Mouse (Mus musculus) hindbrain, embryonic 16.5 days (tissue): ENCODE results near the gene Eif3j1. TPM values are rescaled to one million over a fixed set of nuclear protein-coding genes. Genes with fewer than 3 reads are reported as not detected.

Source experiments
- ATAC-seq: fragments of 200-750 bp; cut with Nextera tagmentation; 2 replicates; pipeline ENCODE4 v1.8.0; 2017; ENCODE audit warnings: moderate TSS enrichment, moderate library complexity
- H3K27ac ChIP-seq: fragments of 300-500 bp; sonication (generic); 2 replicates; pipeline ENCODE4 v1.5.1; 2014; ENCODE audit warnings: low read depth, mild to moderate bottlenecking, control low read depth, low read length, moderate library complexity
- H3K27me3 ChIP-seq: fragments of 300-500 bp; sonication (generic); replicated peaks from 2 replicates; pipeline ENCODE4 v1.6.1; 2014; ENCODE audit warnings: low read length; ENCODE audit not compliant: control insufficient read depth, insufficient read depth
- H3K36me3 ChIP-seq: fragments of 300-500 bp; sonication (generic); 2 replicates; pipeline ENCODE4 v1.6.1; 2014; ENCODE audit warnings: mild to moderate bottlenecking, low read length, moderate library complexity, mixed read lengths; ENCODE audit not compliant: control insufficient read depth, insufficient read depth
- H3K4me1 ChIP-seq: fragments of 300-500 bp; sonication (generic); 2 replicates; pipeline ENCODE4 v1.6.1; 2014; ENCODE audit warnings: low read depth, low read length; ENCODE audit not compliant: control insufficient read depth, insufficient read depth
- H3K4me2 ChIP-seq: fragments of 300-500 bp; sonication (generic); 2 replicates; pipeline ENCODE4 v1.6.1; 2014; ENCODE audit warnings: mild to moderate bottlenecking, low read length, control low read depth, moderate library complexity
- H3K4me3 ChIP-seq: fragments of 300-500 bp; sonication (generic); 2 replicates; pipeline ENCODE4 v1.5.1; 2014; ENCODE audit warnings: mild to moderate bottlenecking, low read length, control low read depth, moderate library complexity
- H3K9ac ChIP-seq: fragments of 300-500 bp; sonication (generic); 2 replicates; pipeline ENCODE4 v1.6.1; 2014; ENCODE audit warnings: low read depth, mild to moderate bottlenecking, control low read depth, low read length, moderate library complexity
- H3K9me3 ChIP-seq: fragments of 300-500 bp; sonication (generic); 2 replicates; pipeline ENCODE4 v1.6.1; 2014; ENCODE audit warnings: mild to moderate bottlenecking, low read length, moderate library complexity; ENCODE audit not compliant: control insufficient read depth
- WGBS: fragments of 180-500 bp; shearing (Covaris S2); extraction: QIAGEN DNeasy Blood & Tissue Kit; methylation state at CpG from one replicate; pipeline ENCODE4 v1.1.7; 2014; 5-methylcytosine and 5-hydroxymethylcytosine counted together
- polyA plus RNA-seq: library from polyadenylated mRNA; unstranded; fragments of >200 nt; fragmentation: Nextera tagmentation; extraction: Ambion mirVana; gene quantifications from 2 replicates; pipeline ENCODE4 v1.2.1, GENCODE M21; 2015

Eif3j1 gene
- polyA plus RNA-seq, 1 experiment from 2014 or later = 9.6 TPM

DNA sequence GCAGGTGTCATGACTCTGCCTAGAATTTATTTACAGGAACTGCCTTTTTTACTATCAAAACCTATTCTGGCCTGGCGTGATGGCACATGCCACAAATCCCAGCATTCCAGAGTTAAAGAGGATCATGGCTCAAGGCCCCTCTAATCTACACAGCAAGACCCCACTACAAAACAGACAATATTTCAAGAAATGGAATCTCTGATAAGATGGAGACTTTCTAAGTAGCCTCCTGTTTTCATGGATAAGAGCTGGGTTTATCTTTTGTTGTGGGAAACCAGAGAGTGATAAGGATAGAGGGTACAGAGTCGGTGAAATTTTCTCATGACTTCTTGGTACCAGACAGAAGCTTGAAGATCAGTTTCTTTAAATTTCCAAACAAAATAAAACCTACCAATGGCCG, 7.7 kb downstream of the Eif3j1 start:
- Histone ChIP-seq H3K27me3 (no peaks in the 10 kb centered on the region), H3K9ac (no peak overlapping the region), H3K27ac (no peak overlapping the region), H3K4me3 (no peak overlapping the region), H3K4me2 (no peak overlapping the region), H3K4me1 (no peaks in the 10 kb centered on the region), H3K36me3 (no peaks in the 10 kb centered on the region; the same call in 1 of the 2 replicates), H3K9me3 (no peaks in the 10 kb centered on the region)
- WGBS = 92% methylated on average over 3 of the region's 3 CpGs
- no peak for ATAC-seq

DNA sequence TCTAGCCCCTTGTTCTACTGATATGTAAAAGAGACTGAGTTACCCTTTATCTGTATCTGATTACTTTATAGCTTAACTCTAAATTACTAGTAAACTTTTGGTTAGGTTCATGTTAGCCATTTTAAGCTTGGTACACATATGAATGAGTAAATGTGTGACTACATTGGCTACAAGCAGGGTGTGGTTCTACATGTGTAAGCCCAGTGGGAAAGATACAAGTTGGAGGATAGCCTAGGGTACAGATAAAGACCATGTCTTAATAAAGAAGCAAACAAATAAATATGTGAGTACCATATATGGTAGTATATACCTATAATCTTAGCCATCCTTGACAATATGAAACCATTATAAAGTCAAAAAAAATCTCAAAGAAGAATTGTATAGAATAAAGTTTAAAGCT, 15.6 kb downstream of the Eif3j1 start:
- H3K9me3 ChIP-seq = no peaks in the 10 kb centered on the region
- H3K4me1 ChIP-seq = no peaks in the 10 kb centered on the region
- H3K27ac ChIP-seq = no peak overlapping the region
- no peaks in the 10 kb centered on the region for H3K27me3 ChIP-seq
- 0 out of 2 replicates have a peak, but pooled peaks cover 4% of the 10 kb centered on the region for H3K36me3 ChIP-seq
- H3K9ac ChIP-seq = no peak overlapping the region
- H3K4me2 ChIP-seq = no peak overlapping the region
- no peak for ATAC-seq
- no peak overlapping the region for H3K4me3 ChIP-seq

DNA sequence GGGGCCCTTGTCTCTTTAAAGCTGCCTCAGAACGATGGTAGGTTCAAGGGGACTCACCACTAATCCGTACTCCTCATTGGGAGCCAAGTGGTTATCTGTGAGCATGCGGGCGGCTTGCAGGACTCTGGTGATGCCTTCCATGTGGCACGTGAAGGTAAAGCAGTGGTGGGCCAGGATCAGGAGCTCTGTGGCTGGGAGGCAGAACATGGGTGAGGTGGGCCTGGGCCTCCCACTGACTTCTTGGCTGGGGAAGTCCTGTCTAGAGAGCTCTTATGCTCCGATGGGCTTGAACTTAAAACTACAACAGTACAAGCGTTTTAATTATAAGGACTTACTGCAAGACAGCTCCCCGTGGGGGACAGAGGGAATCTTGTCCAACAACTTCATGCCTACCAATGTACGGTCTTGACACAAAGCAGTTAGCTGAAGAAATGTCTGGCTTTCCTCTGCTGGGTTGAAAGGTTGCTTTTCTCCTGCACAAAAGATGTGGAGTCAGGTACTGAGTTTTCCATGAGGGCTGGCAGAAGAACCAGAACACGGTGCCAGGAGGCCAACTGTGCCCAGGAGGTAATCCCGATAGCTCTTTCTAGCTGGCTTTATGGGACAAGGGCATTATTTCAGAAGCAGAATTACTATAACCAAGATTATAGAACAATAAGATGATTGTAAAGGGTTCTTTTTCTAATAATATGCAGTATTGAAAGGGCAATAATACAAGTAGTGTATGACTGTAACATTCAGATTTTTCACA, 31.2 kb downstream of the Eif3j1 start:
- Histone ChIP-seq H3K4me2 (no peak overlapping the region), H3K27ac (no peak overlapping the region), H3K4me1 (no peaks in the 10 kb centered on the region), H3K4me3 (no peak overlapping the region), H3K27me3 (no peaks in the 10 kb centered on the region), H3K9ac (no peak overlapping the region), H3K9me3 (no peaks in the 10 kb centered on the region), H3K36me3 (peaks cover 27% of the 10 kb centered on the region)
- WGBS = 86% methylated on average over 11 of the region's 11 CpGs
- ATAC-seq = peak; percentile 27; the same call in 1 of the 2 replicates

DNA sequence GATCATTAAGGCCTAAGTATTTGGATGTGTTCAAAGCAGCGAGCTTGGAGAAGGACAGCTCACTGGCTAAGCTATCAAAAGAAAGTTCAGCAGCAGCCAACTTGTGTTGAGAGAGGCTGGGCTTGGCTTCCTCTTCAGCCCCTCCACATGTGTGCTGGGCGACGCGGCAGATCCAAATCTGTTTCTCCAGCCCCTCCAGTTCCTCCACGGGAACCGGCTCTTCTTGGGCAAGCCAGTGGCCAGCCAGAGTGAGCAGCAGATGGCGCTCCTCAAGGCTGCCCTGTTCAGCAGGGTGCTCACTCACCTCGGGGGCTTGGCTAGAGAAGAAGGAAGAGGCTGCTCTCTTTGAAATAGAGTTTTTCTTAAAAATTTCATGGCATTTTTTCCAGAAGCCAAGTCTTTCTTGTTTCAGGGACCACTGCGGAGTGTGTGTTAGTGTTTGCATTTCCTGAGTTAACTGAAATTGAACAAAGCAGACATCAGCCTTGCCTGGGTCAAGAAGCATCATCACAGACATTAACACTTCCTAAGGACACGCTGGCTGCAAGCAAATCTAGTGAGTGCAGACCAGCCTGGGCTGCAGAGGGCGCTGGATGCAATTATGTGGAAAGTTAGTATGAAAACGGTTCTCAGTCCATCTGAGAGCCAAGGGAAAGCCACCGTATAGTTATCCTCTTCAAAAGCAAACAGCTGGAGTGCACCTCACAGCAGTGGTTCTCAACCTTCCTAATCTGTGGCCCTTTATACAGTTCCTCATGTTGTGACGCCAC, 37.0 kb downstream of the Eif3j1 start:
- H3K9ac ChIP-seq = no peak overlapping the region
- H3K9me3 ChIP-seq = no peaks in the 10 kb centered on the region
- H3K36me3 ChIP-seq = peaks cover 24% of the 10 kb centered on the region
- no peaks in the 10 kb centered on the region for H3K4me1 ChIP-seq
- ATAC-seq = no peak
- WGBS = 53% methylated on average over 14 of the region's 14 CpGs
- no peak overlapping the region for H3K4me2 ChIP-seq
- H3K27ac ChIP-seq = no peak overlapping the region
- H3K4me3 ChIP-seq = no peak overlapping the region
- H3K27me3 ChIP-seq = no peaks in the 10 kb centered on the region

DNA sequence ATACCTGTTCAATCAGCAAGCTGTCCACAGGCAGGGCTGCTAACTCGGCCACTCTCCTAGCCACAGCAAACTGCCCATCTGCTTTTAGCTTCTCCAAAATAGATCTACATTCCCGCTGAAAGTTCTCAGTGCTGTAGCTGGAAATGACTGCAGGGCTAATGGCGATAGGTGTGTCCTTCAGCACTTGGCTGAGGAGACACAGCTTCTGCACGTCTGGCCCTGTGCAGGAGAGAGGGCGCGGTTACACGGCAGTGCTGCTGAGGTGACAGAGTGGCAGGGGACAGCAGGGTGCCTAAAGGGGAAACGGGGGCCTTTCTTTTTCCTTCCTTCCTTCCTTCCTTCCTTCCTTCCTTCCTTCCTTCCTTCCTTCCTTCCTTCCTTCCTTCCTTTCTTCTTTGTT, 37.9 kb downstream of the Eif3j1 start:
- Histone ChIP-seq H3K36me3 (peaks cover 21% of the 10 kb centered on the region), H3K4me3 (no peak overlapping the region), H3K4me2 (no peak overlapping the region), H3K27ac (no peak overlapping the region), H3K9ac (no peak overlapping the region), H3K9me3 (no peaks in the 10 kb centered on the region), H3K27me3 (no peaks in the 10 kb centered on the region), H3K4me1 (no peaks in the 10 kb centered on the region)
- WGBS = 85% methylated on average over 8 of the region's 8 CpGs
- no peak for ATAC-seq

DNA sequence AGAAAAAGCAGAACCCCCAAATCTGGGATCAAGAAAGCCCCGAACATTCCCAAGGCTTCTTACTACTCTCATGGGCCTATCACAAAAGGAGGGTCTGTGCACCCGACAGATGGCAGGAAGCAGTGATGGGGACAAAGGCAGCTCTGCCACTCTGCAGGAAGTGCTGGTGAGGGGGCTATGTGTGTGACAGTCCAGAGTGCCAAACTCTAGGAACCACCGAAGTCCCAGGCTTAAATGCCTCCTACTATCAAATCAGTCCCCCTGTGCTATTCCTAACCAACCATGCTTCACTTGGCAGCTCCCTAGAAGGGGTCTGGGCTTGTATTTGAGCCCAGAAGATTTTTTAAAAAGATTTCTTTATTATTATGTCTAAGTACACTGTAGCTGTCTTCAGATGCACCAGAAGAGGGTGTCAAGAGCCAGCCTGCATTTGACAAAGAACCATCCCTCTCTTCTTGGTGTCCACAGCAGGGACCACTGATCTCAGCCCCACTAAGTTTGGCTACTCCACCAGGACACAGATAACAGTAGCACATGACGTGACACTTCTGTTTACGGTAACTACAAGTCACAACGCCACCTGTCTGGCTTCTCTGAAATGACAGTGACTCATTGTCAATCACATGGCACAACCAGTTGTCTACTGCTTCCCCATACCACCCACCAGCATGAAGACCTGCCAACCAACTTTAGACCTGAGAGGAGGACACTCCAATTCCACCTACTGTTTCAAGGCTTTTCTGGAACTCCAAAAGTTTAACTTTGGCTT, 41.0 kb downstream of the Eif3j1 start:
- Histone ChIP-seq H3K9me3 (no peaks in the 10 kb centered on the region), H3K4me1 (no peaks in the 10 kb centered on the region), H3K4me2 (no peak overlapping the region), H3K4me3 (no peak overlapping the region), H3K27me3 (no peaks in the 10 kb centered on the region), H3K36me3 (peaks cover 24% of the 10 kb centered on the region), H3K27ac (no peak overlapping the region), H3K9ac (no peak overlapping the region)
- no peak for ATAC-seq
- 92% methylated on average over 6 of the region's 6 CpGs for WGBS

DNA sequence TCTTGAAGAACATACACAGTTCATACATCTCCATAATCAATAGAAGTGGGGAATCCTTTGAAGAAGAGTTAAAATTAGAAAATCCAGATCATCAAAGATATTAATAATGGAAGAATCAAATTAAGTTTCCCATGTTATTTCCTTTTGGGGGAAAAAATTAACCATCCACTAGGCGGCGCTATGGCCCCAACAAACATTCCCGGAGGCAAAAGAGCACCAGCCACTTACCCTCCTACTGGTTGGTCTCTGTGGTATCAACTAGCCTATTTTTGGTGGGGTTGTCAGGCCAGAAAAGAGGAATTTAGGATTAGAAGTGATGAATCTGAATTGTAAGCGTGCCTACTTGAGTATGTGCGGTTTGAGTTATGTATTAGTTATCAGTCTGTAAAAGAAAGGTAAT, 41.6 kb downstream of the Eif3j1 start:
- no peak overlapping the region for H3K27ac ChIP-seq
- H3K27me3 ChIP-seq = no peaks in the 10 kb centered on the region
- no peak overlapping the region for H3K4me3 ChIP-seq
- H3K36me3 ChIP-seq = peaks cover 20% of the 10 kb centered on the region
- no peaks in the 10 kb centered on the region for H3K9me3 ChIP-seq
- WGBS = 38% methylated on average over 5 of the region's 5 CpGs
- no peak overlapping the region for H3K4me2 ChIP-seq
- H3K9ac ChIP-seq = no peak overlapping the region
- H3K4me1 ChIP-seq = no peaks in the 10 kb centered on the region
- no peak for ATAC-seq

DNA sequence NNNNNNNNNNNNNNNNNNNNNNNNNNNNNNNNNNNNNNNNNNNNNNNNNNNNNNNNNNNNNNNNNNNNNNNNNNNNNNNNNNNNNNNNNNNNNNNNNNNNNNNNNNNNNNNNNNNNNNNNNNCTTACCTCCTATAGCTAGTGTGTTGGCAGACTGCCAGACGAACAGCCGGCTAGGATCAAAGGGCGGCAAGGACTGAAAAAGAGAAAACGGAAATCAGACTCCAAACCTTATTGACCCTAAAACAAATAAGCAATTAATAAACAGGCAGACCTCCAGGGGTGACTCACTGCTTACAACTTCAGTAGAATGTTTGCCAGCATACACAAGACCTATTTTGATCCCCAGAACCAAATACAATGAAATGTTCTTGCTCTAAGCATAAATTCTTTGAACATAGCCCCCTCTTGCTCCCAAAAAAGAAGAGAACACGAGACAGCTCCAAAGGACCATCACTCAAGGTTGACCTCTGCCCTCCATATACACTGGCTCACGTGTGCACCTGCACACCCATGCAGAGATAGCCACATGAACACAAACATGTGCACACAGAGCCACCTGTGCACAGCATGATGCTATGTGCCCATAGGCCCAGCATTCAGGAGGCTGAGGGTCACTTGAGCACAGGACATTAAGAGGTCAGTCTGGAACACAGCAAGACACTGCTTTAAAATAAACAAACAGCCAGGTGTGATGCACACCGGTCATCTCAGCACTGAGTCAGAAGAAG, 53.5 kb downstream of the Eif3j1 start:
- ATAC-seq = no peak
- H3K4me2 ChIP-seq = no peak overlapping the region
- H3K36me3 ChIP-seq = peaks cover 25% of the 10 kb centered on the region
- no peak overlapping the region for H3K27ac ChIP-seq
- WGBS = 46% methylated on average over 7 of the region's 7 CpGs
- H3K9me3 ChIP-seq = no peaks in the 10 kb centered on the region
- H3K4me1 ChIP-seq = no peaks in the 10 kb centered on the region
- no peaks in the 10 kb centered on the region for H3K27me3 ChIP-seq
- H3K9ac ChIP-seq = no peak overlapping the region
- no peak overlapping the region for H3K4me3 ChIP-seq
